Mouse (Mus musculus): ENCODE measurements around the gene Mndal. TPM values are rescaled to one million over a fixed set of nuclear protein-coding genes. Genes with fewer than 3 reads are reported as not detected.

The Mndal gene
- polyA plus RNA-seq, 1 experiment from 2014 or later, result 0.21 TPM

Other genes with a start within 250 kb of the Mndal start
- 0.16 and 0.65 TPM in 2 replicates for gene Ifi207, start 200.7 kb downstream of the Mndal start, polyA plus RNA-seq (2016; fragmentation: Nextera tagmentation; extraction: Ambion mirVana)
- gene Ifi204, start 175.5 kb downstream of the Mndal start, polyA plus RNA-seq (2016; fragmentation: Nextera tagmentation; extraction: Ambion mirVana), result 0.59 and 0.96 TPM in 2 replicates
- 0.11 and 0.17 TPM in 2 replicates for gene Ifi211, start 29.4 kb downstream of the Mndal start, polyA plus RNA-seq (2016; fragmentation: Nextera tagmentation; extraction: Ambion mirVana)
- 0.11 TPM in 1 of 2 replicates, not detected in the other for gene Ifi203, start 181 bp upstream of the Mndal start, polyA plus RNA-seq (2016; fragmentation: Nextera tagmentation; extraction: Ambion mirVana)
- gene Ifi202b, start 40.3 kb upstream of the Mndal start, polyA plus RNA-seq (2016; fragmentation: Nextera tagmentation; extraction: Ambion mirVana), result not detected in 2 replicates
- 0.19 TPM in 1 of 2 replicates, not detected in the other for gene Ifi205, start 89.3 kb upstream of the Mndal start, polyA plus RNA-seq (2016; fragmentation: Nextera tagmentation; extraction: Ambion mirVana)
- not detected in 2 replicates for gene Olfr433, start 98.2 kb upstream of the Mndal start, polyA plus RNA-seq (2016; fragmentation: Nextera tagmentation; extraction: Ambion mirVana)
- not detected in 2 replicates for gene Olfr432, start 106.7 kb upstream of the Mndal start, polyA plus RNA-seq (2016; fragmentation: Nextera tagmentation; extraction: Ambion mirVana)
- not detected in 2 replicates for gene Olfr430, start 124.1 kb upstream of the Mndal start, polyA plus RNA-seq (2016; fragmentation: Nextera tagmentation; extraction: Ambion mirVana)
- gene Olfr429, start 141.8 kb upstream of the Mndal start, polyA plus RNA-seq (2016; fragmentation: Nextera tagmentation; extraction: Ambion mirVana), result not detected in 2 replicates
- gene Olfr427, start 154.4 kb upstream of the Mndal start, polyA plus RNA-seq (2016; fragmentation: Nextera tagmentation; extraction: Ambion mirVana), result not detected in 2 replicates
- gene Olfr231, start 178.7 kb upstream of the Mndal start, polyA plus RNA-seq (2016; fragmentation: Nextera tagmentation; extraction: Ambion mirVana), result not detected in 2 replicates
- gene Olfr424, start 189.0 kb upstream of the Mndal start, polyA plus RNA-seq (2016; fragmentation: Nextera tagmentation; extraction: Ambion mirVana), result not detected in 2 replicates
- not detected in 2 replicates for gene Olfr420, start 213.1 kb upstream of the Mndal start, polyA plus RNA-seq (2016; fragmentation: Nextera tagmentation; extraction: Ambion mirVana)
- gene Spta1, start 230.3 kb upstream of the Mndal start, polyA plus RNA-seq (2016; fragmentation: Nextera tagmentation; extraction: Ambion mirVana), result 1.4 TPM in 2 replicates